Mouse (Mus musculus) large intestine, adult 2 months (tissue): ENCODE measurements at regions not wholly inside any gene's neighbourhood (a gene's known extent, or its start where the extent isn't known, plus 50 kb on each side); places are given as distances from the start of the nearest gene placed in this dataset.

ENCODE experiments used
- DNase-seq: peaks from one replicate; pipeline ENCODE4 v3.0.0-alpha.2; 2012; ENCODE audit warnings: low read depth, low spot score
- WGBS: fragments of 180-500 bp; shearing (Covaris S2); methylation state at CpG from one replicate; pipeline ENCODE4 v1.1.7; 2018; 5-methylcytosine and 5-hydroxymethylcytosine counted together

- DNase-seq, result no peak
- 68% methylated on average over 11 of the region's 11 CpGs for WGBS
These were observed 74.6 kb upstream of the Cops8 start for GRCm38 (mm10) chr1:90527947-90528717.

DNA sequence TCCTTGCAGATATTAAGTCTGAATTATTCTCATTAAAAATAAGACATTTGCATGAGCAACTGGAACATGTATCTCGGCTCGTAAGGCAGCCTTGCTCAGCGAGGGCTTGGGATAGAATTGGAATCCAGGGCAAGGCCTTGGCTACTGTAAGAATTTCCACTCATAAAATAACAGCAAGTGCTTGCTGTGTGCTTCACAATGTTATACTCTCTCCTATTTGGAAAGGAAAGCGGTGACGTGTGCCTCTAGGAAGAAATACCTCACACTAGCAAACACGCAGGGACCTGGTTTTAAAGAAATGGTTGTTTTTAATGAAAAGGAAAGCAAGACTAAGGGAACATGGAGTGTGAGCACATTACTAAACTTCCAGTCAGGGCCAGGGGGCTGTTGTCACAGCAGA lies 69.3 kb upstream of the Cops8 start:
- WGBS, result 85% methylated on average over 6 of the region's 6 CpGs
- no peak for DNase-seq

DNA sequence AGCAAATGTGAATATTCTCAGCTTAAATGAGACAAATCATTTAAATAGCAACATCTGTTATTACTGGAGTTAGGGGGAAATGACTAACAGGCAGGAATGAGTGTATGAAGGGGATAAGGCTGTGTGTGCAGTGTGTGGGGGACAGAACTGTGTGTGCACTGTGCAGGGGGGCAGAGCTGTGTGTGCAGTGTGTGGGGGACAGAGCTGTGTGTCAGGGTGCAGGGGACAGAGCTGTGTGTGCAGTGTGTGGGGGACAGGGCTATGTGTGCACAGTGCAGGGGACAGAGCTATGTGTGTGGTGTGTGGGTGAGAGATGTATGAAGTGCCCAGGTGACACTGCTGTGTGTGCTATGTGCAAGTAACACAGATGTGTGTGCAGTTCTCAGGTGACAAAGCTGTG lies 66.7 kb upstream of the Cops8 start:
- no peak for DNase-seq

DNA sequence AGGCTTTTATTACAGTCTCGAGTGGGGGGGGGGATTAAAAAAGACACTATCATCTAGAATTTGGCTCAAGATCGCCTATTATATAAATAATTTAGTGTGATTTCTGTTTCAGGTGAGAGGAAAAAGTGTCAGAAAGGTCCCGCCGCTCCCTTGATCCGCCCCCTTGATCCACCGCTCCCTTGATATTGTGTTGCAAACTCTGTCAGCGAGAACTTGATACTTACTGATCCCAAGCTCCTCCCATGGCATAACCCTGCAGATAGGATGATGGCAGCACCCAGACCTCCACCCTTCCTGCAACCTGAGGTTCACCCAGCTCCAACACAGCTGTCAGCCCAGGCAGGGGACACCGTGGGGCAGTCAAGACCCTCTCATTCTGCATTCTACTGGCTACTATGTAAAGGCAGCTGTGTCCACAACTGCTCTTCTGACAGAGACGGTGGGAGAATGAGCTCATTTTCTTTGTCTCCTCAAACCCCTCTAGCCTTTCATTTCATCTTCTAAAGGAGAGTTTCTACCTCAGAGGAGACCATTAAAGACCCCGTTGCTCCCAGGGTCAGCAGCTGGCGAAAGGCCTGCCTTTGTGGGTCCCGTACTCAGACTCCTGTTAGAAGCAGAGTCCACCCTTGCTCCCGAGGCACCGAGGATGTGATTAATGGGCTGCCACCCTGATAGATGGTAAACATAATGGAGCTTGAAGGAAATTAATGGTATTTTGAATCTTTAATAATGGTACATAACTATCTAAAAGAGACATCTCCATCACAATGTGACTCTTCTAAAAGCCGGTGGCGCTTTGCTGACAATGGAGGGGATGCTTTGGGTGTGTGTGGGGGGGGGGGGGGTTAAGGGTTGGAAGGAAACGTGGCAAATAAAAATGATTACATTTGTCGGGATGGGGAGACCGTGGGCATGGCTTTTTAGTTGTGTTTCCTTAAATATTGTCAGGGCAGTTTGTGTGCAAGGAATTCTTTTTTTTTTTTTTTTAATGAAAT lies 58.7 kb upstream of the Cops8 start:
- DNase-seq, result no peak
- 60% methylated on average over 19 of the region's 19 CpGs for WGBS

- no peak for DNase-seq
- WGBS, result 82% methylated on average over 9 of the region's 9 CpGs
These were observed 57.8 kb upstream of the Cops8 start for GRCm38 (mm10) chr1:90544821-90545536.

DNA sequence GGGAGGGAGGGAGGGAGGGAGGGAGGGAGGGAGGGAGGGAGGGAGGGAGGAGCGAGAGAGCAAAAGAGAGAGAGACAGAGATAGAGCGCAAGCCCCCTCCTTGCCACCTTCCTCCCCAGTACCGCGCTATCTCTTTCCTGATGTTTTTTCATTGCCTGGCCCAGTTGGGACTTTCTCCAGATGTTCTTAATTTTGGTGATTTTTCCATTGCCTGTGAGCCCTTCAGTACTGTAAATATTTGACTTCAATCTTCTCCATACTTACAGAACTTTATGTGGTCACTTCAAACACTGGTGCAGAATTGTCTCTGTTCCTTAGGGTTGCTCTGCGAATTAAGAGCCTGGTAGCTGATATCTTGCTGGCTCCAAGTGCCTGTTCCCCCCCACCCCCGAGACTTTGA lies 50.1 kb upstream of the Cops8 start:
- no peak for DNase-seq
- WGBS, result 63% methylated on average over 6 of the region's 6 CpGs
